Mouse (Mus musculus): ENCODE results near the gene Atp8b5.

Gene Atp8b5

GRCm38 (mm10) chr4:43383246-43384082, 116.5 kb downstream of the Atp8b5 start:
- no peak for DNase-seq (ENCODE audit: low spot score)

GRCm38 (mm10) chr4:43384083-43384460, 117.1 kb downstream of the Atp8b5 start:
- DNase-seq (ENCODE audit: low spot score): no peak

- no peak for DNase-seq (ENCODE audit: low spot score)
Observed at GRCm38 (mm10) chr4:43384541-43384940, 117.6 kb downstream of the Atp8b5 start.

GRCm38 (mm10) chr4:43386932-43387331, 120.0 kb downstream of the Atp8b5 start:
- no peak for DNase-seq (ENCODE audit: low spot score)

GRCm38 (mm10) chr4:43389390-43389789, 122.4 kb downstream of the Atp8b5 start:
- no peak for DNase-seq (ENCODE audit: low spot score)

- no peak for DNase-seq (ENCODE audit: low spot score)
Observed at GRCm38 (mm10) chr4:43389845-43390440, 123.0 kb downstream of the Atp8b5 start.

GRCm38 (mm10) chr4:43391521-43392050, 124.6 kb downstream of the Atp8b5 start:
- DNase-seq (ENCODE audit: low spot score): no peak

GRCm38 (mm10) chr4:43394345-43394891, 127.5 kb downstream of the Atp8b5 start:
- no peak for DNase-seq (ENCODE audit: low spot score)

- no peak for DNase-seq (ENCODE audit: low spot score)
Observed at GRCm38 (mm10) chr4:43395147-43395546, 128.2 kb downstream of the Atp8b5 start.

GRCm38 (mm10) chr4:43395836-43396235, 128.9 kb downstream of the Atp8b5 start:
- DNase-seq (ENCODE audit: low spot score): no peak

GRCm38 (mm10) chr4:43396381-43396780, 129.4 kb downstream of the Atp8b5 start:
- DNase-seq (ENCODE audit: low spot score): no peak

- no peak for DNase-seq (ENCODE audit: low spot score)
Observed at GRCm38 (mm10) chr4:43398014-43398413, 131.1 kb downstream of the Atp8b5 start.

- DNase-seq (ENCODE audit: low spot score): no peak
Observed at GRCm38 (mm10) chr4:43398829-43399331, 131.9 kb downstream of the Atp8b5 start.

GRCm38 (mm10) chr4:43399391-43400131, 132.6 kb downstream of the Atp8b5 start:
- DNase-seq (ENCODE audit: low spot score): no peak

GRCm38 (mm10) chr4:43400976-43401375, 134.0 kb downstream of the Atp8b5 start:
- DNase-seq (ENCODE audit: low spot score): no peak

GRCm38 (mm10) chr4:43401486-43401885, 134.5 kb downstream of the Atp8b5 start:
- no peak for DNase-seq (ENCODE audit: low spot score)

GRCm38 (mm10) chr4:43402212-43402611, 135.3 kb downstream of the Atp8b5 start:
- no peak for DNase-seq (ENCODE audit: low spot score)

- no peak for DNase-seq (ENCODE audit: low spot score)
Observed at GRCm38 (mm10) chr4:43404697-43405096, 137.7 kb downstream of the Atp8b5 start.

- no peak for DNase-seq (ENCODE audit: low spot score)
Observed at GRCm38 (mm10) chr4:43406162-43406971, 139.4 kb downstream of the Atp8b5 start.

GRCm38 (mm10) chr4:43407071-43407920, 140.3 kb downstream of the Atp8b5 start:
- DNase-seq (ENCODE audit: low spot score): no peak
